Mouse (Mus musculus) lung, postnatal 14 days (tissue): Measurements from ENCODE around the gene Fam185a.

Experiments used
- DNase-seq: peaks from one replicate; pipeline ENCODE4 v3.0.0; 2021

The Fam185a gene

GRCm38 (mm10) chr5:21496321-21496720 is 71.6 kb downstream of the Fam185a start:
- DNase-seq = peak; percentile 2

- DNase-seq = no peak
Observed at GRCm38 (mm10) chr5:21496881-21497280, 72.1 kb downstream of the Fam185a start.

- DNase-seq = no peak
Observed at GRCm38 (mm10) chr5:21498490-21498889, 73.7 kb downstream of the Fam185a start.

GRCm38 (mm10) chr5:21498925-21499324 is 74.2 kb downstream of the Fam185a start:
- no peak for DNase-seq

- no peak for DNase-seq
Observed at GRCm38 (mm10) chr5:21500133-21500532, 75.4 kb downstream of the Fam185a start.

GRCm38 (mm10) chr5:21500941-21501340 is 76.2 kb downstream of the Fam185a start:
- DNase-seq = no peak

- DNase-seq = no peak
Observed at GRCm38 (mm10) chr5:21502936-21503610, 78.3 kb downstream of the Fam185a start.

- no peak for DNase-seq
Observed at GRCm38 (mm10) chr5:21505159-21505558, 80.4 kb downstream of the Fam185a start.

GRCm38 (mm10) chr5:21506887-21507286 is 82.1 kb downstream of the Fam185a start:
- no peak for DNase-seq

GRCm38 (mm10) chr5:21509801-21510200 is 85.0 kb downstream of the Fam185a start:
- no peak for DNase-seq

GRCm38 (mm10) chr5:21513363-21513762 is 88.6 kb downstream of the Fam185a start:
- DNase-seq = no peak

- no peak for DNase-seq
Observed at GRCm38 (mm10) chr5:21517562-21517961, 92.8 kb downstream of the Fam185a start.

GRCm38 (mm10) chr5:21518207-21518606 is 93.4 kb downstream of the Fam185a start:
- no peak for DNase-seq

GRCm38 (mm10) chr5:21519166-21519565 is 94.4 kb downstream of the Fam185a start:
- no peak for DNase-seq

- no peak for DNase-seq
Observed at GRCm38 (mm10) chr5:21526835-21527485, 102.2 kb downstream of the Fam185a start.

- DNase-seq = peak; percentile 39
Observed at GRCm38 (mm10) chr5:21527488-21527911, 102.7 kb downstream of the Fam185a start.

- peak; percentile 52 for DNase-seq
Observed at GRCm38 (mm10) chr5:21528068-21528842, 103.5 kb downstream of the Fam185a start.

GRCm38 (mm10) chr5:21529110-21529720 is 104.5 kb downstream of the Fam185a start:
- DNase-seq = no peak
